Mouse (Mus musculus): ENCODE measurements around the gene Capn11. TPM values are rescaled to one million over a fixed set of nuclear protein-coding genes. Genes with fewer than 3 reads are reported as not detected.

Capn11 gene
- polyA plus RNA-seq, 1 experiment from 2014 or later = 0.41 TPM

- Histone ChIP-seq H3K27me3 (ENCODE audit: control insufficient read depth, insufficient read depth, low read depth, low read length) (no peaks in the 10 kb centered on the region), H3K4me3 (ENCODE audit: low read depth, low read length) (no peak overlapping the region), H3K9ac (ENCODE audit: low read depth, low read length) (no peak overlapping the region), H3K27ac (ENCODE audit: low read length) (no peak overlapping the region), H3K4me1 (ENCODE audit: control insufficient read depth, low read depth, low read length) (peaks cover 46% of the 10 kb centered on the region), H3K36me3 (ENCODE audit: control insufficient read depth, insufficient read depth) (peaks cover 10% of the 10 kb centered on the region; the same call in 1 of the 2 replicates), H3K9me3 (replicated peaks; ENCODE audit: control insufficient read depth, low read length) (no peaks in the 10 kb centered on the region), H3K4me2 (ENCODE audit: low read depth, low read length) (no peak overlapping the region)
- no peak for ATAC-seq (ENCODE audit: low read depth)
- WGBS (ENCODE audit: insufficient replicate concordance) = 84% methylated on average over 6 of the region's 6 CpGs
Measured at GRCm38 (mm10) chr17:45698368-45698767, 39.2 kb upstream of the Capn11 start.

GRCm38 (mm10) chr17:45696981-45697380, 37.9 kb upstream of the Capn11 start:
- Histone ChIP-seq H3K4me2 (ENCODE audit: low read depth, low read length) (no peak overlapping the region), H3K4me3 (ENCODE audit: low read depth, low read length) (no peak overlapping the region), H3K36me3 (ENCODE audit: control insufficient read depth, insufficient read depth) (peaks cover 10% of the 10 kb centered on the region; the same call in 1 of the 2 replicates), H3K27me3 (ENCODE audit: control insufficient read depth, insufficient read depth, low read depth, low read length) (no peaks in the 10 kb centered on the region), H3K27ac (ENCODE audit: low read length) (no peak overlapping the region), H3K9me3 (replicated peaks; ENCODE audit: control insufficient read depth, low read length) (no peaks in the 10 kb centered on the region), H3K4me1 (ENCODE audit: control insufficient read depth, low read depth, low read length) (peaks cover 46% of the 10 kb centered on the region), H3K9ac (ENCODE audit: low read depth, low read length) (no peak overlapping the region)
- WGBS (ENCODE audit: insufficient replicate concordance) = 85% methylated on average over 9 of the region's 9 CpGs
- ATAC-seq (ENCODE audit: low read depth) = no peak

DNA sequence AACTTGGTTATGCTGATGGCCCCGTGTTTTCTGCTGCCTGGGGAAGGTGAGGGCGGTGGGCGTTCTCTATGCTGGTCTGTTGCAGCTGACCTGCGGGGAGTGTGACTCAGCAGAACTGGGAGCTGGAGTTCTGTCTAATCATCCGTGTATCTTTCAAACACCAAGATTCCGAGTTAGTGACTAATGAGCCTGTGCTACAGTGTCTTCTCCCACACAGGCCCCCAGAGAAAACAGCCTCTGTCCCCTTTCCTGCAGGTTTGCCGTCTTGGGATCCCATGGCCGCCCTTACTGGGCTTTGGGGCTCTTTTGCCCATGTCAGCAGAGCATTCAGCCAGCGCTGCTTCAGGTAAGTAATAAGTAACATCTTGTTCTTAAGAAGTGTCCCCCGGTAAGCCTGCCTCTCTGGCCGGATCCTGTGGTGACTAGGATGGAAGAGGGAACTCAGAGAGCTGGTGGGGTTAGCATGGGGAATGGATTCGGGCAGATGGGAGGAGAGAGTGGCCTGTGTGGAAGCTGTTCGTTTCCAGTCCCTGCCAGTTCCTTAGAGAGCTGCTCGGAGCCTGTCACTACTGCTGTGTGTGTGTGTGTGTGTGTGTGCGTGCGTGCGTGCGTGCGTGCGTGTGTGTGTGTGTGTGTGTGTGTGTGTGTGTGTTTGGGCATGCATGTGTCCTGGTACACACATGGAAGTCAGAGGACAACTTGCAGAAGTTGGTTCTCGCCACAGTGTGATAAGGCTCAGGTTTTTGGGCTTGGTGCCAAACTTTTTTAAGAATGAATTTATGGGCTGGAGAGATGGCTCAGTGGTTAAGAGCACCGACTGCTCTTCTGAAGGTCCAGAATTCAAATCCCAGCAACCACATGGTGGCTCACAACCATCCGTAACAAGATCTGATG, 36.3 kb upstream of the Capn11 start:
- Histone ChIP-seq H3K4me3 (ENCODE audit: low read depth, low read length) (no peak overlapping the region), H3K4me2 (ENCODE audit: low read depth, low read length) (0 out of 2 replicates have a peak overlapping the region, but pooled peaks have one; percentile 3)
- WGBS (ENCODE audit: insufficient replicate concordance) = 31% methylated on average over 23 of the region's 23 CpGs

GRCm38 (mm10) chr17:45693812-45694565, 34.9 kb upstream of the Capn11 start:
- H3K4me2 ChIP-seq (ENCODE audit: low read depth, low read length) = no peak overlapping the region
- H3K27ac ChIP-seq (ENCODE audit: low read length) = no peak overlapping the region
- H3K4me3 ChIP-seq (ENCODE audit: low read depth, low read length) = no peak overlapping the region
- peaks cover 30% of the 10 kb centered on the region for H3K4me1 ChIP-seq (ENCODE audit: control insufficient read depth, low read depth, low read length)
- H3K27me3 ChIP-seq (ENCODE audit: control insufficient read depth, insufficient read depth, low read depth, low read length) = no peaks in the 10 kb centered on the region
- no peak overlapping the region for H3K9ac ChIP-seq (ENCODE audit: low read depth, low read length)
- ATAC-seq (ENCODE audit: low read depth) = no peak
- peaks cover 10% of the 10 kb centered on the region; the same call in 1 of the 2 replicates for H3K36me3 ChIP-seq (ENCODE audit: control insufficient read depth, insufficient read depth)
- no peaks in the 10 kb centered on the region for H3K9me3 ChIP-seq (replicated peaks; ENCODE audit: control insufficient read depth, low read length)
- 75% methylated on average over 18 of the region's 18 CpGs for WGBS (ENCODE audit: insufficient replicate concordance)

More for the DNA sequence above, 36.3 kb upstream of the Capn11 start:
- Histone ChIP-seq H3K9me3 (replicated peaks; ENCODE audit: control insufficient read depth, low read length) (no peaks in the 10 kb centered on the region), H3K27ac (ENCODE audit: low read length) (0 out of 2 replicates have a peak overlapping the region, but pooled peaks have one; percentile 28), H3K4me1 (ENCODE audit: control insufficient read depth, low read depth, low read length) (peaks cover 36% of the 10 kb centered on the region), H3K27me3 (ENCODE audit: control insufficient read depth, insufficient read depth, low read depth, low read length) (no peaks in the 10 kb centered on the region), H3K36me3 (ENCODE audit: control insufficient read depth, insufficient read depth) (peaks cover 10% of the 10 kb centered on the region; the same call in 1 of the 2 replicates), H3K9ac (ENCODE audit: low read depth, low read length) (no peak overlapping the region)
- ATAC-seq (ENCODE audit: low read depth) = peak; percentile 65

DNA sequence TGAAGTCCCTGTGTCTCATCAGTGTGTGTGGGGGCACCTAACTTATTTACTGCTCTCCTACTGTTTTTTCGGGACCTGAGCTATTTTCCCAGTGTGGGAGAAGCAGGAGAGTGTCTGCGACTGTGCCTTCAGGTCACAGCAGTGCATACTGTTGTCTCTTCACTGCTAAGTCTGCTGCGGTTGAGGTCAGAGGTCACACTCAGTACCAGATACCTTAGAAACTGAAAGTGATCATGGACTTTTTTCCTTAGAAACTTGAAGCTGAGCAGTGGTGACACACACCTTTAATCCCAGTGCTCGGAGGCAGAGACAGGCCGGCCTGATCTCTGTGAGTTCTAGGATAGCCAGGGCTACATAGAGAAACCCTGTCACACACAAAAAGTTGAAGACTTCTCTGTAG, 33.0 kb upstream of the Capn11 start:
- H3K27ac ChIP-seq (ENCODE audit: low read length) = no peak overlapping the region; the same call in none of the 2 replicates
- 72% methylated on average over 5 of the region's 5 CpGs for WGBS (ENCODE audit: insufficient replicate concordance)

GRCm38 (mm10) chr17:45690044-45690443, 30.9 kb upstream of the Capn11 start:
- peaks cover 38% of the 10 kb centered on the region for H3K4me1 ChIP-seq (ENCODE audit: control insufficient read depth, low read depth, low read length)

More for the DNA sequence above, 33.0 kb upstream of the Capn11 start:
- peaks cover 37% of the 10 kb centered on the region for H3K4me1 ChIP-seq (ENCODE audit: control insufficient read depth, low read depth, low read length)
- H3K36me3 ChIP-seq (ENCODE audit: control insufficient read depth, insufficient read depth) = peaks cover 4% of the 10 kb centered on the region; the same call in 1 of the 2 replicates
- no peak for ATAC-seq (ENCODE audit: low read depth)
- H3K4me3 ChIP-seq (ENCODE audit: low read depth, low read length) = no peak overlapping the region
- H3K9me3 ChIP-seq (replicated peaks; ENCODE audit: control insufficient read depth, low read length) = no peaks in the 10 kb centered on the region
- H3K4me2 ChIP-seq (ENCODE audit: low read depth, low read length) = no peak overlapping the region
- H3K9ac ChIP-seq (ENCODE audit: low read depth, low read length) = no peak overlapping the region
- no peaks in the 10 kb centered on the region for H3K27me3 ChIP-seq (ENCODE audit: control insufficient read depth, insufficient read depth, low read depth, low read length)

DNA sequence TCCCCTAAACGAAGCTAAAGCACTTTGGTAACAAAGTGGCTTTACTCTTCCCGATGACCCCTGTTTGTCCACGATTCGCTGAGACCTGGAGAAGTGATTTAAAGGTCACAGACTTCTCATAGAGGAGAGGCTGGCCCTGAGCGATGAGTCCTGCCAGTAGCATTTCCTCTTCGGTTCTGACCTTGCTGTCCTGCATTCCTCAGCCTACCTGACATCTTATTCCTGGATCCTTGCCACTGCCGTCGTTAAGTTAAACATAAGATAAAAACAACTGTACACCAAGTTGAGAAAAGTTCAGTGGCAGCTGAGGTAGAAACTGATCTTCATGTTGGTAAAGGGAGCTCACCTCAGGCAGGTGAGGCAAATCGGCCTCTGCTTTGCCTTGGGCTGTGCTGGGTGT, 30.0 kb upstream of the Capn11 start:
- Histone ChIP-seq H3K36me3 (ENCODE audit: control insufficient read depth, insufficient read depth) (no peaks in the 10 kb centered on the region), H3K9ac (ENCODE audit: low read depth, low read length) (no peak overlapping the region), H3K9me3 (replicated peaks; ENCODE audit: control insufficient read depth, low read length) (no peaks in the 10 kb centered on the region), H3K4me2 (ENCODE audit: low read depth, low read length) (no peak overlapping the region), H3K27ac (ENCODE audit: low read length) (no peak overlapping the region), H3K27me3 (ENCODE audit: control insufficient read depth, insufficient read depth, low read depth, low read length) (no peaks in the 10 kb centered on the region), H3K4me3 (ENCODE audit: low read depth, low read length) (no peak overlapping the region), H3K4me1 (ENCODE audit: control insufficient read depth, low read depth, low read length) (peaks cover 38% of the 10 kb centered on the region)
- no peak for ATAC-seq (ENCODE audit: low read depth)
- WGBS (ENCODE audit: insufficient replicate concordance) = 76% methylated on average over 9 of the region's 9 CpGs

More at GRCm38 (mm10) chr17:45690044-45690443, 30.9 kb upstream of the Capn11 start:
- Histone ChIP-seq H3K27ac (ENCODE audit: low read length) (no peak overlapping the region), H3K4me3 (ENCODE audit: low read depth, low read length) (no peak overlapping the region), H3K9ac (ENCODE audit: low read depth, low read length) (no peak overlapping the region), H3K36me3 (ENCODE audit: control insufficient read depth, insufficient read depth) (no peaks in the 10 kb centered on the region), H3K27me3 (ENCODE audit: control insufficient read depth, insufficient read depth, low read depth, low read length) (no peaks in the 10 kb centered on the region), H3K4me2 (ENCODE audit: low read depth, low read length) (no peak overlapping the region), H3K9me3 (replicated peaks; ENCODE audit: control insufficient read depth, low read length) (no peaks in the 10 kb centered on the region)
- WGBS (ENCODE audit: insufficient replicate concordance) = 76% methylated on average over 4 of the region's 4 CpGs
- ATAC-seq (ENCODE audit: low read depth) = no peak

DNA sequence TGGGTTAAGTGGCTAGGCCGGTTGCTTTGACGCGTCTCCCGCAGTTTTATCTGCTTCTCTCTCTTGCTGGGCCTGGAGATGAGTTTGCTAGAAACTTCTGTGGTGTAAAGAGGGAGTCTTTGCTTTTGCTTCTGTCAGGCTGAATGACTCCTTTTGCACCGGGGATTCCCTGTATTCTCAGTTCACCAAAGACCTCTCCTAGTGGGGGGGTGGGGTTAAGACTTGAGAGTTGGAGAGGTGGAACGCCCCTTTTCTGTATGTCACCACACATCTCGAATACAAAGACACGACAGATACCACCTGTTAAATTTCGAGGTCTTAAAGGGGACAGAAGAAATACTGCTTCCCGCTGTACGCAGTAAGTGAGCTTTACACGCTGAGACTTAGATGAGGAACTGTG, 27.6 kb upstream of the Capn11 start, which contains the start of gene Tmem63b:
TSS of gene Tmem63b (minus strand) at position 190 of the 400 bp plus-strand sequence.
- Histone ChIP-seq H3K4me2 (ENCODE audit: low read depth, low read length) (peak within 1 kb of the TSS; percentile 99), H3K27ac (ENCODE audit: low read length) (peak within 1 kb of the TSS; percentile 75), H3K9me3 (replicated peaks; ENCODE audit: control insufficient read depth, low read length) (no peaks in the 10 kb centered on the region), H3K4me3 (ENCODE audit: low read depth, low read length) (peak within 1 kb of the TSS; percentile 74), H3K9ac (ENCODE audit: low read depth, low read length) (peak within 1 kb of the TSS; percentile 88), H3K27me3 (ENCODE audit: control insufficient read depth, insufficient read depth, low read depth, low read length) (no peaks in the 10 kb centered on the region), H3K36me3 (ENCODE audit: control insufficient read depth, insufficient read depth) (no peaks in the 10 kb centered on the region), H3K4me1 (ENCODE audit: control insufficient read depth, low read depth, low read length) (peaks cover 24% of the 10 kb centered on the region)
- 5% methylated on average over 12 of the region's 12 CpGs for WGBS (ENCODE audit: insufficient replicate concordance)
- peak; percentile 10 for ATAC-seq (ENCODE audit: low read depth)
